Mouse (Mus musculus): ENCODE data around the gene Btbd19.

- TF ChIP-seq CTCF (IDR thresholded peaks at IDR 0.05; ENCODE audit: low read depth, low read length): no peak
- no peak for TF ChIP-seq POLR2A (IDR thresholded peaks at IDR 0.05; ENCODE audit: borderline replicate concordance, low read depth, low read length)
Observed at GRCm38 (mm10) chr4:117161183-117161582, 35.7 kb upstream of the Btbd19 start.

All from bone marrow macrophage, adult 2 months (primary cell).